Mouse (Mus musculus) erythroblast, embryonic 14.5 days (primary cell): ENCODE results near the gene D630045J12Rik. TPM values are rescaled to one million over a fixed set of nuclear protein-coding genes. Genes with fewer than 3 reads are reported as not detected.

Experiments
- H3K27me3 ChIP-seq: 2 replicates; pipeline ENCODE4 v1.6.1; 2012; ENCODE audit warnings: inconsistent platforms; ENCODE audit not compliant: control insufficient read depth
- H3K36me3 ChIP-seq: 2 replicates; pipeline ENCODE4 v1.6.1; 2012; ENCODE audit warnings: mild to moderate bottlenecking, inconsistent platforms; ENCODE audit not compliant: control insufficient read depth
- H3K4me1 ChIP-seq: 2 replicates; pipeline ENCODE4 v1.6.1; 2012; ENCODE audit warnings: inconsistent platforms; ENCODE audit not compliant: control insufficient read depth
- H3K4me3 ChIP-seq: replicated peaks from 2 replicates; pipeline ENCODE3; 2012; ENCODE audit warnings: moderate library complexity, mild to moderate bottlenecking, inconsistent platforms
- H3K9me3 ChIP-seq: 2 replicates; pipeline ENCODE4 v1.6.1; 2012; ENCODE audit warnings: low read length, inconsistent platforms, mixed read lengths; ENCODE audit not compliant: control insufficient read depth
- GATA1 ChIP-seq: IDR thresholded peaks from 2 replicates; pipeline ENCODE4 v1.6.1; 2012; ENCODE audit warnings: low read length, inconsistent platforms, mixed read lengths
- TAL1 ChIP-seq: IDR thresholded peaks from 3 replicates; pipeline ENCODE4 v1.6.1; 2012; ENCODE audit warnings: low read length, inconsistent platforms, mixed read lengths
- polyA plus RNA-seq: library from polyadenylated mRNA; stranded (reverse); fragments of >175 nt; gene quantifications from 2 replicates; pipeline ENCODE4 v1.2.3, GENCODE M21; 2012

The D630045J12Rik gene
- polyA plus RNA-seq, 1 experiment: under 0.01 TPM

- peaks cover 4% of the 10 kb centered on the region for H3K4me1 ChIP-seq
These were observed 147.9 kb downstream of the D630045J12Rik start for GRCm38 (mm10) chr6:38105924-38106323.

GRCm38 (mm10) chr6:38103775-38104174, 150.0 kb downstream of the D630045J12Rik start:
- peaks cover 4% of the 10 kb centered on the region for H3K4me1 ChIP-seq
- TF ChIP-seq GATA1: no peak
- TF ChIP-seq TAL1: no peak
- H3K27me3 ChIP-seq: no peaks in the 10 kb centered on the region
- peaks cover 2% of the 10 kb centered on the region; the same call in 1 of the 2 replicates for H3K9me3 ChIP-seq
- H3K4me3 ChIP-seq: no peak overlapping the region
- no peaks in the 10 kb centered on the region for H3K36me3 ChIP-seq

More at GRCm38 (mm10) chr6:38105924-38106323, 147.9 kb downstream of the D630045J12Rik start:
- Histone ChIP-seq H3K9me3 (no peaks in the 10 kb centered on the region), H3K36me3 (no peaks in the 10 kb centered on the region), H3K27me3 (peaks cover 6% of the 10 kb centered on the region), H3K4me3 (no peak overlapping the region)
- TF ChIP-seq TAL1 (no peak), GATA1 (no peak)

- TF ChIP-seq TAL1 (no peak), GATA1 (no peak)
These were observed 151.5 kb downstream of the D630045J12Rik start for GRCm38 (mm10) chr6:38102216-38102795.

GRCm38 (mm10) chr6:38096961-38097370, 156.8 kb downstream of the D630045J12Rik start:
- H3K9me3 ChIP-seq: peaks cover 2% of the 10 kb centered on the region; the same call in 1 of the 2 replicates
- TF ChIP-seq GATA1 (no peak), TAL1 (no peak)
- peaks cover 3% of the 10 kb centered on the region for H3K4me1 ChIP-seq
- no peak overlapping the region for H3K4me3 ChIP-seq
- H3K27me3 ChIP-seq: no peaks in the 10 kb centered on the region
- H3K36me3 ChIP-seq: no peaks in the 10 kb centered on the region

More at GRCm38 (mm10) chr6:38102216-38102795, 151.5 kb downstream of the D630045J12Rik start:
- Histone ChIP-seq H3K9me3 (peaks cover 2% of the 10 kb centered on the region; the same call in 1 of the 2 replicates), H3K4me1 (peaks cover 4% of the 10 kb centered on the region), H3K4me3 (no peak overlapping the region), H3K27me3 (no peaks in the 10 kb centered on the region), H3K36me3 (no peaks in the 10 kb centered on the region)

GRCm38 (mm10) chr6:38094701-38095100, 159.1 kb downstream of the D630045J12Rik start:
- no peaks in the 10 kb centered on the region for H3K36me3 ChIP-seq
- no peaks in the 10 kb centered on the region for H3K27me3 ChIP-seq
- peaks cover 3% of the 10 kb centered on the region for H3K4me1 ChIP-seq
- TF ChIP-seq TAL1 (no peak), GATA1 (no peak)
- H3K4me3 ChIP-seq: no peak overlapping the region
- no peaks in the 10 kb centered on the region for H3K9me3 ChIP-seq

- Histone ChIP-seq H3K36me3 (no peaks in the 10 kb centered on the region), H3K9me3 (no peaks in the 10 kb centered on the region), H3K4me1 (peaks cover 3% of the 10 kb centered on the region), H3K27me3 (no peaks in the 10 kb centered on the region), H3K4me3 (no peak overlapping the region)
- TF ChIP-seq GATA1 (no peak), TAL1 (no peak)
These were observed 161.3 kb downstream of the D630045J12Rik start for GRCm38 (mm10) chr6:38092539-38092938.

GRCm38 (mm10) chr6:38087242-38088026, 166.4 kb downstream of the D630045J12Rik start:
- no peaks in the 10 kb centered on the region for H3K36me3 ChIP-seq
- no peak overlapping the region for H3K4me3 ChIP-seq
- TF ChIP-seq TAL1 (no peak), GATA1 (no peak)
- no peaks in the 10 kb centered on the region for H3K9me3 ChIP-seq
- no peaks in the 10 kb centered on the region for H3K27me3 ChIP-seq
- no peaks in the 10 kb centered on the region for H3K4me1 ChIP-seq

- H3K27me3 ChIP-seq: no peaks in the 10 kb centered on the region
- TF ChIP-seq GATA1: no peak
- no peak for TF ChIP-seq TAL1
- H3K36me3 ChIP-seq: no peaks in the 10 kb centered on the region
- no peaks in the 10 kb centered on the region for H3K9me3 ChIP-seq
- no peaks in the 10 kb centered on the region for H3K4me1 ChIP-seq
- H3K4me3 ChIP-seq: no peak overlapping the region
These were observed 170.6 kb downstream of the D630045J12Rik start for GRCm38 (mm10) chr6:38083204-38083603.

- TF ChIP-seq GATA1: no peak
- H3K9me3 ChIP-seq: no peaks in the 10 kb centered on the region
- H3K4me1 ChIP-seq: no peaks in the 10 kb centered on the region
These were observed 172.0 kb downstream of the D630045J12Rik start for GRCm38 (mm10) chr6:38081727-38082341.

More at GRCm38 (mm10) chr6:38081727-38082341, 172.0 kb downstream of the D630045J12Rik start:
- Histone ChIP-seq H3K36me3 (no peaks in the 10 kb centered on the region), H3K27me3 (no peaks in the 10 kb centered on the region), H3K4me3 (no peak overlapping the region)
